8 mouse cellular contexts compared by ENCODE assay signal in genomic region chr7:16746093-16746492, GRCm38 (mm10). TPM values are rescaled to one million over a fixed set of nuclear protein-coding genes. Genes with fewer than 3 reads are reported as not detected.
A peak's percentile ranks its signal among the peaks of the same experiment; 100 is the strongest.
DNase-seq lines count a peak whose midpoint lies in the region; ATAC-seq lines count a peak whose summit lies in the region.
"Had no signal": no experiment of that assay in that cellular context is flagged by ENCODE, and none has a peak within 500 bp of the region (broad histone marks: within the 10 kb centered on the region; RNA-seq: fewer than 3 reads in every experiment).

No protein-coding gene starts in this region.

- no peak overlapping the region for H3K4me3 ChIP-seq in forebrain, embryonic 15.5 days

- no peak overlapping the region for H3K9ac ChIP-seq in forebrain, embryonic 15.5 days (replicated peaks)

- H3K4me2 ChIP-seq in forebrain, embryonic 15.5 days (replicated peaks) = no peak overlapping the region

- H3K27me3 ChIP-seq in forebrain, embryonic 15.5 days = no peaks in the 10 kb centered on the region

- no peaks in the 10 kb centered on the region for H3K4me1 ChIP-seq in forebrain, embryonic 15.5 days

- WGBS in forebrain, embryonic 15.5 days = 58% methylated on average over 3 of the region's 3 CpGs

- no peak overlapping the region for H3K27ac ChIP-seq in forebrain, embryonic 15.5 days (replicated peaks)

- peaks cover 55% of the 10 kb centered on the region for H3K36me3 ChIP-seq in forebrain, embryonic 15.5 days

- H3K9me3 ChIP-seq in forebrain, embryonic 15.5 days = no peaks in the 10 kb centered on the region

- peak; percentile 73 for ATAC-seq in forebrain, embryonic 15.5 days (replicated peaks)

- DNase-seq in urinary bladder, postnatal 14 days (ENCODE audit: low spot score) = peak; percentile 61
- DNase-seq in urinary bladder, postnatal 10 days (ENCODE audit: low spot score) = no peak
- peak; percentile 24 for DNase-seq in brain, embryonic 18.5 days (ENCODE audit: low read depth, low spot score)
- peak; percentile 70 for DNase-seq in kidney, postnatal 14 days
- DNase-seq in lung, postnatal 10 days = peak; percentile 79
- DNase-seq in skeletal muscle tissue, adult 2 months (ENCODE audit: low read depth, low spot score) = peak; percentile 53

RNA-seq across cellular contexts. Expression of gene Ap2s1, which starts 7.9 kb away (rescaled TPM):
- 395 and 401 TPM in 2 replicates for polyA plus RNA-seq in forebrain, embryonic 15.5 days (2015; fragmentation: Nextera tagmentation; extraction: Ambion mirVana)

RNA-seq across cellular contexts. Expression of gene Ceacam9, which starts 24.4 kb away (rescaled TPM):
- polyA plus RNA-seq in forebrain, embryonic 15.5 days (2015; fragmentation: Nextera tagmentation; extraction: Ambion mirVana) = 0.13 and 0.18 TPM in 2 replicates
- polyA plus RNA-seq: heart, embryonic 14.5 days had no signal

RNA-seq across cellular contexts. Expression of gene Slc1a5, which starts 35.0 kb away (rescaled TPM):
- 10.0 and 13.6 TPM in 2 replicates for polyA plus RNA-seq in forebrain, embryonic 15.5 days (2015; fragmentation: Nextera tagmentation; extraction: Ambion mirVana)
